Mouse (Mus musculus): ENCODE data around the gene Gpsm2.
"Not testable (repeated sequence)": the region's sequence is repeated elsewhere in the genome, so short reads cannot be mapped to it uniquely, and the experiment has no call there.

Gpsm2 gene

GRCm38 (mm10) chr3:108658612-108659011 lies 63.5 kb downstream of the Gpsm2 start:
- DNase-seq (ENCODE audit: extremely low read depth, insufficient read length, low spot score) = no peak

- DNase-seq (ENCODE audit: extremely low read depth, insufficient read length, low spot score) = no peak
Measured at GRCm38 (mm10) chr3:108655486-108655885, 66.6 kb downstream of the Gpsm2 start.

GRCm38 (mm10) chr3:108654566-108654965 lies 67.5 kb downstream of the Gpsm2 start:
- DNase-seq (ENCODE audit: extremely low read depth, insufficient read length, low spot score) = no peak

- peak; percentile 98 for DNase-seq (ENCODE audit: extremely low read depth, insufficient read length, low spot score)
Measured at GRCm38 (mm10) chr3:108653710-108654379, 68.3 kb downstream of the Gpsm2 start, which contains the start of gene Clcc1. Gene Clcc1 (plus strand): TSS chr3:108653913.

- DNase-seq (ENCODE audit: extremely low read depth, insufficient read length, low spot score) = no peak
Measured at GRCm38 (mm10) chr3:108652866-108653642, 69.1 kb downstream of the Gpsm2 start.

GRCm38 (mm10) chr3:108647681-108648080 lies 74.4 kb downstream of the Gpsm2 start:
- not testable (repeated sequence) for DNase-seq (ENCODE audit: extremely low read depth, insufficient read length, low spot score)

GRCm38 (mm10) chr3:108646036-108646435 lies 76.1 kb downstream of the Gpsm2 start:
- no peak for DNase-seq (ENCODE audit: extremely low read depth, insufficient read length, low spot score)

- DNase-seq (ENCODE audit: extremely low read depth, insufficient read length, low spot score) = no peak
Measured at GRCm38 (mm10) chr3:108644856-108645255, 77.3 kb downstream of the Gpsm2 start.

- DNase-seq (ENCODE audit: extremely low read depth, insufficient read length, low spot score) = no peak
Measured at GRCm38 (mm10) chr3:108640998-108641397, 81.1 kb downstream of the Gpsm2 start.

GRCm38 (mm10) chr3:108639412-108639811 lies 82.7 kb downstream of the Gpsm2 start:
- no peak for DNase-seq (ENCODE audit: extremely low read depth, insufficient read length, low spot score)

- no peak for DNase-seq (ENCODE audit: extremely low read depth, insufficient read length, low spot score)
Measured at GRCm38 (mm10) chr3:108634761-108635160, 87.3 kb downstream of the Gpsm2 start.

All from 3134 (cell line).